Mouse (Mus musculus) embryonic facial prominence, embryonic 15.5 days (tissue): Measurements from ENCODE around the gene Dhx37. TPM values are rescaled to one million over a fixed set of nuclear protein-coding genes. Genes with fewer than 3 reads are reported as not detected.
A peak's percentile ranks its signal among the peaks of the same experiment; 100 is the strongest.
"Not testable (repeated sequence)": the region's sequence is repeated elsewhere in the genome, so short reads cannot be mapped to it uniquely, and the experiment has no call there.

ENCODE experiments used
- ATAC-seq: fragments of 200-750 bp; cut with Nextera tagmentation; 2 replicates; pipeline ENCODE4 v1.8.0; 2017; ENCODE audit warnings: low read depth, moderate TSS enrichment; ENCODE audit not compliant: insufficient number of reproducible peaks, low FRiP score, low TSS enrichment
- H3K27ac ChIP-seq: fragments of 300-500 bp; sonication (generic); replicated peaks from 2 replicates; pipeline ENCODE4 v1.5.1; 2015; ENCODE audit warnings: mild to moderate bottlenecking, inconsistent platforms
- H3K27me3 ChIP-seq: fragments of 300-500 bp; sonication (generic); 2 replicates; pipeline ENCODE4 v1.6.1; 2015; ENCODE audit warnings: inconsistent platforms
- H3K36me3 ChIP-seq: fragments of 300-500 bp; sonication (generic); 2 replicates; pipeline ENCODE4 v1.6.1; 2015; ENCODE audit warnings: mild to moderate bottlenecking, inconsistent platforms
- H3K4me1 ChIP-seq: fragments of 300-500 bp; sonication (generic); 2 replicates; pipeline ENCODE4 v1.6.1; 2015; ENCODE audit warnings: inconsistent platforms
- H3K4me2 ChIP-seq: fragments of 300-500 bp; sonication (generic); replicated peaks from 2 replicates; pipeline ENCODE4 v1.6.1; 2015; ENCODE audit warnings: mild to moderate bottlenecking, inconsistent platforms
- H3K4me3 ChIP-seq: fragments of 300-500 bp; sonication (generic); replicated peaks from 2 replicates; pipeline ENCODE4 v1.5.1; 2015; ENCODE audit warnings: mild to moderate bottlenecking, inconsistent platforms
- H3K9ac ChIP-seq: fragments of 300-500 bp; sonication (generic); 2 replicates; pipeline ENCODE4 v1.6.1; 2015; ENCODE audit warnings: inconsistent platforms
- H3K9me3 ChIP-seq: fragments of 300-500 bp; sonication (generic); replicated peaks from 2 replicates; pipeline ENCODE4 v1.6.1; 2016; ENCODE audit warnings: inconsistent platforms
- WGBS: fragments of 180-500 bp; shearing (Covaris S2); methylation state at CpG from one replicate; pipeline ENCODE4 v1.1.7; 2015; 5-methylcytosine and 5-hydroxymethylcytosine counted together
- polyA plus RNA-seq: library from polyadenylated mRNA; unstranded; fragments of >200 nt; fragmentation: Nextera tagmentation; extraction: Ambion mirVana; gene quantifications from 2 replicates; pipeline ENCODE4 v1.2.1, GENCODE M21; 2015

Gene Dhx37
- polyA plus RNA-seq, 1 experiment from 2014 or later: 11.3 TPM

DNA sequence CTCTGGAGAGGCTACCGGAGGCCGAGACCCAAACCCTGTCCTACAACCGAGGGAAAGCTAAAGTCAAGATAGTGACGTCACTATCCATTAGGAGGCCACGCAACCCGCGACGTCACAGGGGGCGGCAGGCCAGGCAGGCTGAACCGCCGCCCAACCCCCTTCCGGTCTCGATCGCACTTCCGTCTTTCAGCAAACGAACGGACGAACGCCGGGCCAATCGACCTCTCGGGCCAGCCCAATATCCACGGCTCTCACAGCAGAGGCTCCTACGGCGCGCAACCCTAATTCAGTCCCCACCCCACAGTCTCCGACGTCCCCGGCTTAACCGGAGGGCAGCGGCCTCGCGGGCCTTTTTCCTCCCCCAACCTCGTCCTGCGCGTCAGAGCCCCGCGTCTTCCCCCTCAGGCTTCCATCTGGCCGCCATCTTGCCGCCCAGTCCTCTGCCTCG, 44.8 kb downstream of the Dhx37 start, which contains the start of gene Gm10382:
TSS of gene Gm10382 (plus strand) at position 192 of the 448 bp plus-strand sequence.
- Histone ChIP-seq H3K36me3 (peaks cover 19% of the 10 kb centered on the region), H3K4me2 (peak within 1 kb of the TSS; percentile 84), H3K27me3 (no peaks in the 10 kb centered on the region), H3K9me3 (no peaks in the 10 kb centered on the region), H3K4me3 (peak within 1 kb of the TSS; percentile 100), H3K27ac (peak within 1 kb of the TSS; percentile 94), H3K4me1 (peaks cover 56% of the 10 kb centered on the region), H3K9ac (peak within 1 kb of the TSS; percentile 100)
- ATAC-seq: 0 out of 2 replicates have a peak, but pooled peaks have one; percentile 4
- WGBS: under 1% methylated on average over 41 of the region's 41 CpGs

DNA sequence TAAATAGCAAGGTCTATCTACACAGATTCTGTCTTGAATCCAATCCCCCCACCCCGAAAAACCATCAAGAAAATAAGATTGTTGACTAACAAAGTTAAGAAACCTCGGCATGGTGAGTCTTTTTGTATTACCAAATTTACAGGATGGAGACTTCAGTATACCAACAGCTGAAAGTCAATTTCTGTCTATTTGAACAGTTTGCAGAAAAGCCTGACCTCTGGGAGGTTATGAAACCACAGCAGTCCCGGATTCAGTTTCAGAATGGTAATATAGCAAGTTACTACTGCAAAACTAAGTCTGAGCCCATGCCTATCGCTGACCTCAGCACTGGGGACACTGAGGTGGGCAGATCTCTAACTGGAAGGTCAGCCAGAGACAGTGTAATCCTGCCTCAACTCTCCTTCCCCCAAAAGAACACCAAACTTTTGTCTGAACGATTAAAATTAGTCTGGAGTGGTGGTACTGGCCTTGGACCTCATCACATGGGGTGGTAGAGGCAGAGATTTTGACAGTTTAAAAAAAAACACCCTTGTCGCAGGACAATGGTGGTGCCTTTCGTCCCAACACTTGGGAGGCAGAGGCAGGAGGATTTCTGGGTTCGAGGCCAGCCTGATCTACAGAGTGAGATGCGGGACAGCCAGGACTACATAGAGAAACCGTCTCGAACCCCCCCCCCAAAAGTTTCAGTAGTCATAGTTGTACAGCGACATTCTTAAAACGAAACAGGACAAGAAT, 45.4 kb downstream of the Dhx37 start:
- Histone ChIP-seq H3K9ac (peak overlapping the region; percentile 100), H3K4me1 (peaks cover 50% of the 10 kb centered on the region), H3K4me2 (peak overlapping the region; percentile 84), H3K4me3 (peak overlapping the region; percentile 100), H3K36me3 (peaks cover 21% of the 10 kb centered on the region), H3K27ac (no peak overlapping the region), H3K27me3 (no peaks in the 10 kb centered on the region), H3K9me3 (no peaks in the 10 kb centered on the region)
- ATAC-seq: no peak
- 24% methylated on average over 13 of the region's 13 CpGs for WGBS

DNA sequence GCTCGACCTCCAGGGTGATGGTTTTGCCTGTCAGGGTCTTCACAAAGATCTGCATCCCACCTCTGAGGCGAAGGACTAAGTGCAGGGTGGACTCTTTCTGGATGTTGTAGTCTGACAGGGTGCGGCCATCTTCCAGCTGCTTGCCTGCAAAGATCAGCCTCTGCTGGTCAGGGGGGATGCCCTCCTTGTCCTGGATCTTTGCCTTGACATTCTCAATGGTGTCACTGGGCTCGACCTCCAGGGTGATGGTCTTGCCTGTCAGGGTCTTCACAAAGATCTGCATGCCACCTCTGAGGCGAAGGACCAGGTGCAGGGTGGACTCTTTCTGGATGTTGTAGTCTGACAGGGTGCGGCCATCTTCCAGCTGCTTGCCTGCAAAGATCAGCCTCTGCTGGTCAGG, 46.6 kb downstream of the Dhx37 start:
- Histone ChIP-seq H3K4me1 (peaks cover 41% of the 10 kb centered on the region), H3K36me3 (peaks cover 21% of the 10 kb centered on the region)
- 88% methylated on average over 5 of the region's 6 CpGs for WGBS
- not testable (repeated sequence) for H3K4me2 ChIP-seq, ATAC-seq, H3K27ac ChIP-seq, H3K4me3 ChIP-seq, H3K27me3 ChIP-seq, H3K9ac ChIP-seq, H3K9me3 ChIP-seq

DNA sequence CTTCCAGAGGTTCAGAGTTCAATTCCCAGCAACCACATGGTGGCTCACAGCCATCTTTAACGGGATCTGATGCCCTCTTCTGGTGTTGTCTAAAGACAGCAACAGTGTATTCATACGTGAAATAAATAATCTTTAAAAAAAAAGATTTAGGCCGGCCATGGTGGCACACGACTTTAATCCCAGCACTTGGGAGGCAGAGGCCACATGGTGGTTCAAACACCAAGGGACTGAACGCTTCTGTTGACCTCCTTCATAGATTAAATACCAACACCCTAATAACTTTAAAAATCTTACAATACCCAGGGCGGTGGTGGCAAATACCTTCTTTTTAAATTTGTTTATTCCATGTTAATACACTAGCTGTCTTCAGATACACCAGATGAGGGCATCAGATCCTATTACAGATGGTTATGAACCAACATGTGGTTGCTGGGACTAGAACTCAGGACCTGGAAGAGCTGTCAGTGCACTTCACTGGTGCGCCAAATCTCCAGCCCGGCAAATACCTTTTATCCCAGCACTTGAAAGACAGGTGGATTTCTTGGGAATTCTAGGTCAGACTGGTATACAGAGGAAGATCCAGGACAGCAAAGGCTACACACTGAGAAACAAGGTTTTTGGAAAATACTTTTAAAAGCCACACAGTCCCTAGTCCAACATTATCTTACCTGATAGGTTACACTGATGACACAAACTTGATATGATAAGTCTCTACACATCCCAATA, 48.5 kb downstream of the Dhx37 start:
- no peaks in the 10 kb centered on the region for H3K27me3 ChIP-seq
- H3K9me3 ChIP-seq: no peaks in the 10 kb centered on the region
- H3K4me1 ChIP-seq: peaks cover 24% of the 10 kb centered on the region
- peaks cover 21% of the 10 kb centered on the region for H3K36me3 ChIP-seq
- H3K27ac ChIP-seq: no peak overlapping the region
- WGBS: 72% methylated on average over 8 of the region's 8 CpGs
- no peak overlapping the region for H3K4me3 ChIP-seq
- no peak for ATAC-seq
- no peak overlapping the region for H3K9ac ChIP-seq
- no peak overlapping the region for H3K4me2 ChIP-seq

DNA sequence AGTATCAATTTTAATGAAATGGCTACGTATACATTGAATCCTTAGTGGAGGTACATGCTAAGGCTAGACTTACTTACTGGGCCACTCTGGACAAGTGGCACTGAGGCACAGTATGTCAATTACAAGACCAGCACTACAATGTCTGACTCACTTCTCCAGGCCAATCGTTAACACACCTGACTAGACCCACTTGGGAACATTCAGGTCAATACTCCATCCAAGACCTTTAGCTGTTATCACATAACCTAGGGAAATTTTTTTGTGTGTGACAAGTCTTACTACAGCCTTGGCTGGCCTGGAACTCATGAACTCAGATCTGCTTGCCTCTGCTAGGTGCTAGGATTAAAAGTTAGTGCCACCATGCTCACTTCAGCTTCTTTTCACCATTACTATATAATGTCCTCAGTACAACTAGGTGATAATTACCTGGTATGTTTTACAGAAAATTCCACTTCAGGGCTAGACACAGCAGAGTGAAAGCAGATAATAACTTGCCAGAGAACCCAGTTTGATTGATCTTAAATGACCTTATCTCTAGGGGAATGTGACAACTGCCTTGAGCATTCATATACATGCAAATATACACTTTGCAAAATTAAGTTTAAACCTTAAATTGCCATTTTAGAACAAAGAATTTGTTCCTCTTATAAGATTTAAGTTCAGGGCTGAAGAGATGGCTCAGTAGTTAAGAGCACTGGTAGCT, 49.3 kb downstream of the Dhx37 start:
- no peak overlapping the region for H3K9ac ChIP-seq
- peaks cover 21% of the 10 kb centered on the region for H3K36me3 ChIP-seq
- no peak for ATAC-seq
- H3K4me3 ChIP-seq: 0 out of 2 replicates have a peak overlapping the region, but pooled peaks have one; percentile 0
- no peak overlapping the region for H3K27ac ChIP-seq
- WGBS: 86% methylated on average over 2 of the region's 2 CpGs
- H3K4me2 ChIP-seq: no peak overlapping the region
- H3K4me1 ChIP-seq: peaks cover 21% of the 10 kb centered on the region
- H3K27me3 ChIP-seq: no peaks in the 10 kb centered on the region
- H3K9me3 ChIP-seq: no peaks in the 10 kb centered on the region

DNA sequence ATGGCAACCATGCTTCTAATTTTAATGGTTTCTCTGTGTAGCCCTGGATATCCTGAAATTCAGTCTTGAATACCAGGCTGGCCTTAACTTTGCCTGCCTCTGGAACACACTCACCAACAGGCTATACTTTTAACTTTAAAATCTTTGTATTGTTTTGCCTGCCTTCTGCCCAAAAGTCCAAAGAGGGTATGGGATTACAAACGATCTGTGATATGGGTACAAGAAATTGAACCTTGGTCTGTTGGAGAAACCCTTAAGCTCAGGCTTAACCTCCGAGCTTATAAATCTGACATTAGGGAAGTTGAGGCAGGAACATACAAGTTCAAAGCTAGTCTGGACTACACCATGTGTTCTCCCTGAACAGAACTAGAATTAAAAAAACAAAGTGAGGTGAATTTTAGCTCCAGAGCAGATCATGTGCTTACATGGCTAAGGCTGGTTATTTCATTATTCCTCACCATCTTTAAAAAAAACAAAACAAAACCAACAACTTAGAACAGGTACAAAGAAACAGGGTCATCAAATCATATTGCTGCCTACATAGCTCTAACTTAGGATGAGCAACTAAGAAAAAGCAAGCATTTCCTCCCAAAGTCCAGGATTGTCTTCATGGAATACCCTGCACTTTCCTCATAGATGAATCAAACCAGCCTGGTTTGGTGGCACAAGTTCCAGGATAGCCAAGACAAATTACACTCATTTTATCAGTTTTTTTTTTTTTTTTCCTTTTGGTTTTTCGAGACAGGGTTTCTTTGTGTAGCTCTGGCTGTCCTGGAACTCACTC, 50.1 kb downstream of the Dhx37 start:
- no peak overlapping the region for H3K4me3 ChIP-seq
- H3K27me3 ChIP-seq: no peaks in the 10 kb centered on the region
- no peak for ATAC-seq
- H3K9ac ChIP-seq: no peak overlapping the region
- no peak overlapping the region for H3K4me2 ChIP-seq
- H3K36me3 ChIP-seq: peaks cover 21% of the 10 kb centered on the region
- no peak overlapping the region for H3K27ac ChIP-seq
- 73% methylated on average over 3 of the region's 3 CpGs for WGBS
- peaks cover 21% of the 10 kb centered on the region for H3K4me1 ChIP-seq
- H3K9me3 ChIP-seq: no peaks in the 10 kb centered on the region

DNA sequence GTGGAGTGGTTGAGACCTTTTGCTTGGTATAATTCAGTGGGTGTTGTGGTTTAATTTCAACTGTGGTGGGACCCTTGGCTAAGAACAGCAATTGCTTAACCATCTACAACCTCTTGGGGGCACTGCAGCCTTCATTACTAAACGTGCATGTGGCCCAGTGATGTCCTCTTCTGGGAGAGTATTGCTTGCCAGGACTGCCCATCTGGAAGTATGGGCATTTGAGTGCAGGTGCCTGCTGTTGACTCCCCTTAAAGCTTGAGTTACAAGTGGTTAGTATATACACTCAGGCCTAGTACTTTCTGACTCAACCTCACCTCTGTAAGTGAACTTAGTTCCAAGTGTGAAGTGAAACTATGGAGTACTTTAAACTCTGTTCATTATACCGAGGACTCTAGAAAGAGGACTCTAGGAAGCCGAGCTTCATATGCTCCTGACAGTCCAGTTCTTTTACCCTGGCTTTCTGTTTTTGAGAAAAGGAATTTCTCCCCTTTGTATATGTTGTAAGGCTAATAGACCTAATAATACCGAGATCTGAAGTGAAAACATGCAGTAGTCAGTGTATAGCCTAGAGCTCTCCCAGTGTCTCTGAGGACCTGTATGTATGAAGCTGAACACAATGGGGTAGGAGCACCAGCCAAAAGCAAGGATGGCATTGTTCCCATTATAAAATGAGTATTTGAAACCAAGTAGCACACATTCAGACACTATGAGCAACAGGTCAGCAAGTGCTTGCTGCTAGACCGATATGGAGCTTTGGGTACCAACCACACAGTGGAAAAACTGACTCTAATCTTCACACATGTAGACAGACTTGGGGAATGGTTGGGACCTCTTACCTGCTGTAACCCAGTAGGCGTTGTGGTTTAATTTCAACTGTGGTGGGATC, 51.0 kb downstream of the Dhx37 start:
- H3K27me3 ChIP-seq: no peaks in the 10 kb centered on the region
- H3K4me3 ChIP-seq: no peak overlapping the region
- H3K36me3 ChIP-seq: peaks cover 21% of the 10 kb centered on the region
- H3K9ac ChIP-seq: no peak overlapping the region
- no peaks in the 10 kb centered on the region for H3K9me3 ChIP-seq
- H3K4me2 ChIP-seq: no peak overlapping the region
- 50% methylated on average over 6 of the region's 6 CpGs for WGBS
- H3K27ac ChIP-seq: no peak overlapping the region; the same call in 1 of the 2 replicates
- peaks cover 14% of the 10 kb centered on the region for H3K4me1 ChIP-seq
- ATAC-seq: peak; percentile 60; the same call in 1 of the 2 replicates

DNA sequence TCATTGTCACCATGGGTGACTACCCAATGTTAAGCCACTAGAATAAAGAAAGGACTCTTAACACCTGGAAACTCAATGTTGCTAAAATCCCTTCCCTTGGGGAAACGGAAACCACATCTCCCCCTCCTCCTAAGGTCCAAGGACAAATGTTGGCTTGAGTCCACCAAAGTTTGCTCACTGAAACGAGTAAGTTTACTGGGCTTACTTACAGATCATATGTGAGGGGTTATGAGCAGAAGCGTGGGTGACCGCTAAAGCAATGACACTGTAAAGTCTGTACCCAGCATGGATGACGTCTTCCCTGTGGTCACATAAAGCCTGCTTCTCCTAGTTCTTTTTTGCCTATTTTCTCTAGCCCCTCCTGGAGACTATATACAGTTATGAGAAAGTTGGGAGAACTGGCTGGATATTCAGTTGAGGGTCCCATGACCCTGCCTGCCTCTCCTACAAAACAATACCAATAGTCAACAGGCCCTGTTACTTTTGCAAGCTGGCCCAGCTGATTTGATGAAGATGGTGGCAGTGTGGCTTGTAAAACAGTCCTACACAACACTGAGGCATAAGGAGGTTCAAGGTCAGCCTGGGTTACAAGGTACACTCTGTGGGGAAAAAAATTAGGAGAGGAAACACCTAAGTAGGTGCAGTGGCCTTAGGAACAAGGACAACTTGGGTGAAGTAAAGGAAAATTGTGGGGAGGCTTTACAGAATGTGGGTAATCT, 51.8 kb downstream of the Dhx37 start:
- Histone ChIP-seq H3K4me2 (no peak overlapping the region), H3K4me3 (no peak overlapping the region), H3K4me1 (peaks cover 14% of the 10 kb centered on the region), H3K27me3 (no peaks in the 10 kb centered on the region), H3K36me3 (peaks cover 21% of the 10 kb centered on the region), H3K27ac (no peak overlapping the region), H3K9ac (no peak overlapping the region), H3K9me3 (no peaks in the 10 kb centered on the region)
- ATAC-seq: no peak
- WGBS: 68% methylated on average over 5 of the region's 5 CpGs

DNA sequence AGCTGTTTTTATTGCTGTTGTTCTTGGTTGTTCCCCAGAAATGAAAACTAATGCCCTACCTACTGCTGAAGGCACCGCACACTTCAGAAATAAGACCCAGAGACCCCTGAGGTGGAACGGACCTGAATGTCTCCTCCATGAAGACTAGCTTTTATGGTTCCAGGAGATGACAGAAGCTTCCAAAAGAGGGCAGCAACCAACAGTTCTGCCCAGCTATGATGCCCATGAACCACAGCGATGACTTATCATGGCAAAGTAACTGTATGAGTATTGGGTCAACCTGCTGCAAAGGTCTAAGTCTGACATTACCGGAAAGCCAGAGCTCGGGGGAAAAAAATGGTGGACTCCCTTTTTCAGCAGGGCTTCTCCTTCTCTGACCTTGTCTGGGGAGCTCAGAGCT, 55.0 kb downstream of the Dhx37 start:
- ATAC-seq: no peak
- WGBS: 86% methylated on average over 5 of the region's 5 CpGs

More for the DNA sequence above, 55.0 kb downstream of the Dhx37 start:
- 0 out of 2 replicates have a peak, but pooled peaks cover under 1% of the 10 kb centered on the region for H3K36me3 ChIP-seq
- no peaks in the 10 kb centered on the region for H3K9me3 ChIP-seq
- no peak overlapping the region for H3K9ac ChIP-seq
- H3K27me3 ChIP-seq: no peaks in the 10 kb centered on the region
- no peak overlapping the region for H3K4me2 ChIP-seq
- H3K27ac ChIP-seq: no peak overlapping the region
- no peaks in the 10 kb centered on the region for H3K4me1 ChIP-seq
- H3K4me3 ChIP-seq: no peak overlapping the region
